24 mouse cellular contexts compared by ENCODE assay signal in genomic region chr10:68727464-68727863, GRCm38 (mm10). TPM values are rescaled to one million over a fixed set of nuclear protein-coding genes. Genes with fewer than 3 reads are reported as not detected.
A peak's percentile ranks its signal among the peaks of the same experiment; 100 is the strongest.
DNase-seq lines count a peak whose midpoint lies in the region; ATAC-seq lines count a peak whose summit lies in the region.
"Had no signal": no experiment of that assay in that cellular context is flagged by ENCODE, and none has a peak within 500 bp of the region (broad histone marks: within the 10 kb centered on the region; RNA-seq: fewer than 3 reads in every experiment).

No protein-coding gene starts in this region.

- DNase-seq in cerebellum, postnatal 10 days: peak; percentile 3
- DNase-seq in heart, adult 18-20 months: peak; percentile 14 to 16
- peak; percentile 5 for DNase-seq in urinary bladder, postnatal 14 days (ENCODE audit: low spot score)
- no peak for DNase-seq in urinary bladder, postnatal 4 days (ENCODE audit: low spot score in 2 of 2)
- DNase-seq in hindbrain, embryonic 10.5 days (ENCODE audit: low spot score): no peak
- DNase-seq: adrenal gland, postnatal 25 days; cerebellum, adult 11-12 months; cerebellum, postnatal 14 days; kidney, adult 8-10 months; kidney, postnatal 10 days; liver, embryonic 13.5 days; lung, adult 2 months; spleen, adult 18-20 months had no signal

- no peak overlapping the region for H3K4me3 ChIP-seq in heart, embryonic 11.5 days (ENCODE audit: low read depth, low read length)
- H3K4me3 ChIP-seq in hindbrain, embryonic 10.5 days: no peak overlapping the region
- no peak overlapping the region for H3K4me3 ChIP-seq in midbrain, embryonic 16.5 days (ENCODE audit: low read depth, low read length)
- H3K4me3 ChIP-seq: embryonic facial prominence, embryonic 12.5 days; forebrain, embryonic 13.5 days; heart, embryonic 13.5 days; intestine, embryonic 15.5 days; limb, embryonic 12.5 days; liver, embryonic 13.5 days; midbrain, embryonic 12.5 days had no signal

- no peaks in the 10 kb centered on the region; the same call in 1 of the 2 replicates for H3K4me1 ChIP-seq in heart, embryonic 11.5 days (ENCODE audit: control insufficient read depth, insufficient read depth, low read length)
- H3K4me1 ChIP-seq in hindbrain, embryonic 10.5 days (replicated peaks): peaks cover 19% of the 10 kb centered on the region
- peaks cover 7% of the 10 kb centered on the region; the same call in 1 of the 2 replicates for H3K4me1 ChIP-seq in midbrain, embryonic 16.5 days (ENCODE audit: control insufficient read depth, insufficient read depth, low read length)

- ATAC-seq in cerebellum, adult (ENCODE audit: insufficient number of reproducible peaks, low FRiP score, low TSS enrichment): no peak
- no peak for ATAC-seq in heart, embryonic 11.5 days (replicated peaks; ENCODE audit: insufficient number of reproducible peaks, low FRiP score, low TSS enrichment)
- no peak for ATAC-seq in midbrain, embryonic 16.5 days
- ATAC-seq: forebrain, embryonic 13.5 days; hindbrain, embryonic 16.5 days; intestine, embryonic 15.5 days had no signal

- no peak overlapping the region for H3K4me2 ChIP-seq in heart, embryonic 11.5 days
- H3K4me2 ChIP-seq in midbrain, embryonic 16.5 days (ENCODE audit: low read length): no peak overlapping the region
- H3K4me2 ChIP-seq: embryonic facial prominence, embryonic 12.5 days; forebrain, embryonic 13.5 days; heart, embryonic 13.5 days; intestine, embryonic 15.5 days; limb, embryonic 12.5 days; liver, embryonic 13.5 days; midbrain, embryonic 12.5 days had no signal

- no peak overlapping the region for H3K27ac ChIP-seq in heart, embryonic 11.5 days (ENCODE audit: low read depth, low read length)
- H3K27ac ChIP-seq in hindbrain, embryonic 10.5 days: no peak overlapping the region
- H3K27ac ChIP-seq in midbrain, embryonic 16.5 days (ENCODE audit: low read length): no peak overlapping the region
- H3K27ac ChIP-seq: embryonic facial prominence, embryonic 12.5 days; forebrain, embryonic 13.5 days; heart, embryonic 13.5 days; intestine, embryonic 15.5 days; limb, embryonic 12.5 days; liver, embryonic 13.5 days; midbrain, embryonic 12.5 days had no signal

- peaks cover 6% of the 10 kb centered on the region; the same call in 1 of the 2 replicates for H3K27me3 ChIP-seq in heart, embryonic 11.5 days (ENCODE audit: control insufficient read depth, insufficient read depth, low read length)
- peaks cover 28% of the 10 kb centered on the region for H3K27me3 ChIP-seq in hindbrain, embryonic 10.5 days (ENCODE audit: insufficient read depth, poor library complexity, severe bottlenecking)
- no peaks in the 10 kb centered on the region for H3K27me3 ChIP-seq in midbrain, embryonic 16.5 days (ENCODE audit: control insufficient read depth, insufficient read depth, low read depth, low read length)
- H3K27me3 ChIP-seq: embryonic facial prominence, embryonic 12.5 days; limb, embryonic 12.5 days had no signal

- no peaks in the 10 kb centered on the region for H3K36me3 ChIP-seq in heart, embryonic 11.5 days (ENCODE audit: control insufficient read depth, insufficient read depth, low read length)
- no peaks in the 10 kb centered on the region for H3K36me3 ChIP-seq in hindbrain, embryonic 10.5 days
- no peaks in the 10 kb centered on the region for H3K36me3 ChIP-seq in midbrain, embryonic 16.5 days (ENCODE audit: control insufficient read depth, insufficient read depth, low read length)
- H3K36me3 ChIP-seq: embryonic facial prominence, embryonic 12.5 days; heart, embryonic 13.5 days; intestine, embryonic 15.5 days; limb, embryonic 12.5 days; liver, embryonic 13.5 days; midbrain, embryonic 12.5 days had no signal

- H3K9me3 ChIP-seq in heart, embryonic 11.5 days (replicated peaks; ENCODE audit: control insufficient read depth, low read length): no peaks in the 10 kb centered on the region
- H3K9me3 ChIP-seq in hindbrain, embryonic 10.5 days: no peaks in the 10 kb centered on the region
- H3K9me3 ChIP-seq in midbrain, embryonic 16.5 days (replicated peaks; ENCODE audit: control insufficient read depth, low read length, poor library complexity, severe bottlenecking): no peaks in the 10 kb centered on the region
- H3K9me3 ChIP-seq: embryonic facial prominence, embryonic 12.5 days; forebrain, embryonic 13.5 days; heart, embryonic 13.5 days; intestine, embryonic 15.5 days; limb, embryonic 12.5 days; liver, embryonic 13.5 days; midbrain, embryonic 12.5 days had no signal

- H3K9ac ChIP-seq in heart, embryonic 11.5 days (ENCODE audit: low read depth, low read length): no peak overlapping the region
- no peak overlapping the region for H3K9ac ChIP-seq in midbrain, embryonic 16.5 days (ENCODE audit: low read depth, low read length)
- H3K9ac ChIP-seq: embryonic facial prominence, embryonic 12.5 days; forebrain, embryonic 13.5 days; heart, embryonic 13.5 days; intestine, embryonic 15.5 days; limb, embryonic 12.5 days; liver, embryonic 13.5 days; midbrain, embryonic 12.5 days had no signal

- WGBS in heart, embryonic 11.5 days (ENCODE audit: insufficient replicate concordance): 79% methylated on average over 5 of the region's 5 CpGs
- 83% methylated on average over 5 of the region's 5 CpGs for WGBS in hindbrain, embryonic 10.5 days
- WGBS in midbrain, embryonic 16.5 days: 64% methylated on average over 5 of the region's 5 CpGs

RNA-seq across cellular contexts. Expression of gene Tmem26, which starts 4.0 kb away (rescaled TPM):
- total RNA-seq in heart, adult 18-20 months (2021): under 1 TPM; 0.27 to 0.41 TPM
- 3.9 and 4.3 TPM in 2 replicates for polyA plus RNA-seq in heart, embryonic 11.5 days (2014; fragmentation: Nextera tagmentation; extraction: Ambion mirVana)
- 2.7 and 5.0 TPM in 2 replicates for polyA plus RNA-seq in hindbrain, embryonic 10.5 days (2016; fragmentation: Nextera tagmentation; extraction: Ambion mirVana)
- polyA plus RNA-seq in midbrain, embryonic 16.5 days (2015; fragmentation: Nextera tagmentation; extraction: Ambion mirVana): 5.1 and 5.6 TPM in 2 replicates
- total RNA-seq: hematopoietic stem cell, adult 5-6 weeks had no signal

Comparison
In these comparisons a context has a peak if more than half of its experiments do, and no peak if none do; other contexts are left out.
1. DNase-seq: peak in cerebellum, postnatal 10 days (2 of 2), heart, adult 18-20 months (2 of 2) and urinary bladder, postnatal 14 days (single experiment); none in urinary bladder, postnatal 4 days (0 of 2) and hindbrain, embryonic 10.5 days (single experiment).